Mouse (Mus musculus) frontal cortex, postnatal 14 days (tissue): ENCODE data around the gene Trub2.

Experiments
- DNase-seq, 2 experiments: peaks; one replicate each; pipeline ENCODE4 v3.0.0; 2022; ENCODE audit warnings: low spot score in 2 of 2

The Trub2 gene

GRCm38 (mm10) chr2:29724664-29725365 is 63.5 kb downstream of the Trub2 start:
- no peak for DNase-seq

- DNase-seq = no peak
Observed at GRCm38 (mm10) chr2:29723132-29723531, 65.2 kb downstream of the Trub2 start.

DNA sequence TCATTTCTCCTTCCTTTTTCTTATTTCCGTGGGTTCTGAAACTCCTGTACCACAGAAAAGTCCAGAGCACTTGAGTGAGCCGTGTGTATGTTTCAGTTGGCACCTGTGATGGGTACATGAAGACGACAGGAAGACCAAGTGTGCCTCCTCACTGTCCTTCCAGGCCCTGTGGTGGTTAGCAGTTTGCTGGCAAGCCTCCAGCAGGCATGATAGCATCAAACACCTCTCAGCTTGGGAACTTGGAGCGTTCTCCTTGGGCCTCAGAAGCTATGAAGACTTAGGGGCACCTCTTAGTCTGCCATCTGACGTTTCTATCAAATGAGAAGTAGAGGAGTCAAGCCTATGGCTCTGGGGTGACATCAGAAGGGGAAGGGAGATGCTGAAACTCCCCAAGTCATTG is 69.7 kb downstream of the Trub2 start:
- no peak for DNase-seq

DNA sequence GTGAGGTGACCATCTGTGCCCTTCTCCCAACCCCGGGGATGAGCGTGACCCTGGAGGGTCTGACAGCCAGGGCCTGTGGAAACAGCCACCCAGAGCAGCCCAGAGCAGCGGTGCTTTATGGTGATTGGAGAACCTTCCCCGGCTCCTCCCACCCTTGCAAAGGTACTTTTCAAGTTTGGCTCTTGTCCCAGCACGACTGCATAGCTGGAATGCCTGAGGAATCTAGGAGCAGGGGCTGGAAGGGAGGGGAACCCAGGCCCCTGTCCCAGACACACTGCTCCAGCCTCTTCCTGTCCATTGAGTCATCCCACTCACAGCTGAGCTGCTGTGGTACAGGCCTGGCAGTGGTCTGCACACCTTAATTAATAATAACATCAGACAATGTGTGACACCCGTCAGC is 71.6 kb downstream of the Trub2 start:
- DNase-seq = no peak

DNA sequence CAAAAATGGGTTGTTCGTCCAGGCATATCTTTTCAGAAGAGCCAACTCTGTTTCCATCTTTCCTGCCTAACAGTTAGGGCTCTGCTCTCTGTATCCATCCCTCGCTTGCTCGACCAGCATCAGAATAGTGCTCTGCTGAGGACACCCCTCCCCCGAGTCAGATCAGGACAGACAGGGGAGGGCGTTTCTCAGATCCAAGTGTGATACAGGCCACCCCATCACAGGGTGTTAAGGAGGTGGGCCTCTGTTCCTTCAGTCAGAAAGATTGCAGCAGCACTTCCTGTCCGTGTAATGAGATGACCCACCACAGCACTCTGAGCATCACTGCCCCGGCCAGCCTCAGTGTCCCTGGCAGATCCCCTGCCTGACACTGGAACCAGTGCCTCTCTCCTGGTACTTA is 72.2 kb downstream of the Trub2 start:
- no peak for DNase-seq

GRCm38 (mm10) chr2:29714127-29714526 is 74.2 kb downstream of the Trub2 start:
- DNase-seq = no peak

GRCm38 (mm10) chr2:29713501-29713900 is 74.8 kb downstream of the Trub2 start:
- DNase-seq = no peak

GRCm38 (mm10) chr2:29711877-29712276 is 76.4 kb downstream of the Trub2 start:
- DNase-seq = no peak
